Mouse (Mus musculus) liver, postnatal 0 days (tissue): ENCODE data around the gene Cdh18. TPM values are rescaled to one million over a fixed set of nuclear protein-coding genes. Genes with fewer than 3 reads are reported as not detected.
"Not testable (repeated sequence)": the region's sequence is repeated elsewhere in the genome, so short reads cannot be mapped to it uniquely, and the experiment has no call there.

ENCODE experiments used
- ATAC-seq: fragments of 200-750 bp; cut with Nextera tagmentation; 2 replicates; pipeline ENCODE4 v1.8.0; 2017; ENCODE audit warnings: mild to moderate bottlenecking, moderate library complexity
- DNase-seq: peaks from one replicate; pipeline ENCODE4 v3.0.0-alpha.2; 2016
- H3K27ac ChIP-seq: fragments of 300-500 bp; sonication (generic); 2 replicates; pipeline ENCODE4 v1.5.1; 2014; ENCODE audit warnings: antibody characterized with exemption, moderate library complexity, mild to moderate bottlenecking, low read depth
- H3K27me3 ChIP-seq: fragments of 300-500 bp; sonication (generic); 2 replicates; pipeline ENCODE4 v1.6.1; 2014; ENCODE audit warnings: low read length, control low read depth, mixed read lengths; ENCODE audit not compliant: insufficient read depth
- H3K36me3 ChIP-seq: fragments of 300-500 bp; sonication (generic); replicated peaks from 2 replicates; pipeline ENCODE4 v1.6.1; 2014; ENCODE audit warnings: mild to moderate bottlenecking, control low read depth, low read length, moderate library complexity, mixed read lengths; ENCODE audit not compliant: insufficient read depth
- H3K4me1 ChIP-seq: fragments of 300-500 bp; sonication (generic); 2 replicates; pipeline ENCODE4 v1.6.1; 2014; ENCODE audit warnings: antibody characterized with exemption, mild to moderate bottlenecking, control low read depth; ENCODE audit not compliant: insufficient read depth
- H3K4me2 ChIP-seq: fragments of 300-500 bp; sonication (generic); 2 replicates; pipeline ENCODE4 v1.6.1; 2014; ENCODE audit warnings: low read depth, mild to moderate bottlenecking, low read length, moderate library complexity, mixed read lengths
- H3K4me3 ChIP-seq: fragments of 300-500 bp; sonication (generic); 2 replicates; pipeline ENCODE4 v1.5.1; 2014; ENCODE audit warnings: low read depth, low read length
- H3K9ac ChIP-seq: fragments of 300-500 bp; sonication (generic); replicated peaks from 2 replicates; pipeline ENCODE4 v1.6.1; 2014; ENCODE audit warnings: mild to moderate bottlenecking, moderate library complexity
- H3K9me3 ChIP-seq: fragments of 300-500 bp; sonication (generic); 2 replicates; pipeline ENCODE4 v1.6.1; 2016; ENCODE audit warnings: mild to moderate bottlenecking, control low read depth, low read length, mixed read lengths
- CTCF ChIP-seq: sonication (generic); IDR thresholded peaks from 2 replicates; pipeline ENCODE4 v1.5.1; 2016; ENCODE audit warnings: antibody characterized with exemption, low read depth
- EP300 ChIP-seq: IDR thresholded peaks from 2 replicates; pipeline ENCODE4 v1.6.1; 2016; ENCODE audit warnings: antibody characterized with exemption, low read depth, mild to moderate bottlenecking
- WGBS: fragments of 180-500 bp; shearing (Covaris S2); extraction: QIAGEN DNeasy Blood & Tissue Kit; methylation state at CpG from one replicate; pipeline ENCODE4 v1.1.7; 2014; ENCODE audit not compliant: insufficient replicate concordance; 5-methylcytosine and 5-hydroxymethylcytosine counted together
- polyA plus RNA-seq: library from polyadenylated mRNA; unstranded; fragments of >200 nt; fragmentation: Nextera tagmentation; extraction: Ambion mirVana; gene quantifications from 2 replicates; pipeline ENCODE4 v1.2.1, GENCODE M21; 2015

Cdh18 gene
- polyA plus RNA-seq, 1 experiment from 2014 or later, result not detected

DNA sequence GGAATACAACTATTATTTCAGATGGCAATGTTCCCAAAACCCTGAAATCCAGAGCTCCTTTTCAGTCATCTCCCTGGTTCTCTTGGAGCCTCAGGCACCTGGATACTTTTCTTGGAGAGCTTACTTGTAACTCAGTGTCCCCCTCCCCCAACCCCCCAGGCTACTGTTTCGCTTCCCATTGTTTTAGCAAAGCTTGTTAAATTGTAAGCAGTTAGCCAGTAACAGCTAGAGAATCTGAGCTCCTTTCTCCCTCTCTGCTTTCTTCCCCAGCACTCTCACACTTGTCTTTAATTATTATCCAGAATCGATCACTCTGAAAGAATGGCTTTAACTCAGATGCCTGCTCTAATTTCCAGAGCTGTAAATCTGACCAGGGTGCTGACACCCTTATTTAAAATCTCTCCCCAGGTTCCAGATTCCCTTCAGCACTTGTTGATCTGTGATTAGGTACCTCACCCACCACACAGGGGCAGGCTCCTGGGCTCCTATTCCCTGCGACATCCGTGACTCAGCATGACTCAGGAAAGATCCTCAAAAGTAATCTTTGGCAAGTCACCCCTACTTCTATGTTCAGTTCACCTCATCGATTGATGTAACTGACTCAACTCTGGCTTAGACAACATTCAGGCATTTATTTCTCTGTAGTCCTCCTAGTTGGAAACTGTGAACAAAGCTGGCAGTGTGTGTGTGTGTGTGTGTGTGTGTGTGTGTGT is 556.0 kb downstream of the Cdh18 start:
- Histone ChIP-seq H3K27me3 (no peaks in the 10 kb centered on the region), H3K27ac (no peak overlapping the region), H3K36me3 (no peaks in the 10 kb centered on the region), H3K9me3 (no peaks in the 10 kb centered on the region), H3K4me1 (no peaks in the 10 kb centered on the region), H3K4me2 (no peak overlapping the region), H3K4me3 (no peak overlapping the region), H3K9ac (no peak overlapping the region)
- ATAC-seq, result no peak
- no peak for DNase-seq
- no peak for TF ChIP-seq CTCF
- TF ChIP-seq EP300, result no peak
- 30% methylated on average over 5 of the region's 5 CpGs for WGBS

DNA sequence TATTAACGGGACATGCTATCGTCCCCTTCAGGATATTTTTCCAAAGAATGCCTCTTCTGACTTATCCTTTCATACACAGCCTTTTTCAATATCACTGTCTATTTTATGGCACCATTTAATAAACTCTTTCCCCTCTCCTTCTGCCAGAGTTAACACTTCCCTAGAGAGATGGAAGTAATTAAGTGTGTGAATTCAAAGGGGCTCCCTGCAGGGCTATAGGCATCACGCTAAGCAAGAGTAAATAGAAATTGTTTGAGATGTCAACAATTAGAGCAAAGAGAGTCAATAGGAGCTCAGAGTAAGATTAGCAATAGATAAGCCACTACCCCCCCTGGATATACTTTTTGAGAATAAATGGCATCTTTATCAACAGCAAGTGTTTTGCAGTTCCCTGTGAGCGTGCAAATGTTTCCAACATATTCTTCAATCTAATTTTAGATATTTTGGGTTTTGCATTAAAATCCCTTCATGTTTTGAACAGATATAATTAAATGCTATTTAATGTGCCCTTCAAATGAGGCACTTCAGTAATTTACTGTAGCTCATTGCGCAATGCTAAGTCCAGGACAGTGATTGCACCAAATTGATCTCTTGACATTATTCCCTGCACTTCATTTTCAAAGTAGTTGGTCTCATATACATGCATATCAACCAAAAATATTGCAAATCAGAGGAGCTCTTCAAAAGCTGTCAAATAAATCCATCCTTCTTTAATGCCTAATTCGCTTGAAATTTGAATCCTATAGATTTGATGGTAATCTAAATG is 586.3 kb downstream of the Cdh18 start:
- H3K4me2 ChIP-seq, result no peak overlapping the region
- no peak for TF ChIP-seq EP300
- no peak for TF ChIP-seq CTCF
- DNase-seq (no peak), ATAC-seq (no peak)
- 66% methylated on average over 6 of the region's 6 CpGs for WGBS
- H3K4me1 ChIP-seq, result no peaks in the 10 kb centered on the region
- H3K27ac ChIP-seq, result no peak overlapping the region
- no peak overlapping the region for H3K9ac ChIP-seq
- H3K4me3 ChIP-seq, result no peak overlapping the region
- H3K27me3 ChIP-seq, result no peaks in the 10 kb centered on the region
- H3K36me3 ChIP-seq, result no peaks in the 10 kb centered on the region
- no peaks in the 10 kb centered on the region; the same call in 1 of the 2 replicates for H3K9me3 ChIP-seq

DNA sequence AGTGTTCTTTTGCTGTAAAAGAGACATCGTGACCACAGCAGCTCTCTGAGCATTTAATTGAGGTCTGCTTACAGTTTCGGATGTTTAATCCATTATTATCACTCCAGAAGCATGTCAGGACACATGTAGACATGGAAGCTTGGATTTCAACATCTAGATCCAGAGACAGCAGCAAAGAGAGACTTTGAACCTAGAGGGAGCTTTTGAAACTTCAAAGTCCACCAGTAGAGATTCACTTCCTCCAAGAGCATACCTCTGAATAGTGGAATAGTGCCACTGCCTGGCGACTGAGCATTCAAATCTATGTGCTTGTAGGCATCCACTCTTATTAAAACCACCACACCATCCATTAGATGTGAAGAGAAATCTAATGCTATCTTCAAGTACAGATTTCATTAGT is 588.1 kb downstream of the Cdh18 start:
- no peak for ATAC-seq
- no peak for DNase-seq
- Histone ChIP-seq H3K27ac (no peak overlapping the region), H3K4me2 (no peak overlapping the region), H3K27me3 (no peaks in the 10 kb centered on the region), H3K36me3 (no peaks in the 10 kb centered on the region), H3K9ac (no peak overlapping the region), H3K4me1 (no peaks in the 10 kb centered on the region), H3K9me3 (no peaks in the 10 kb centered on the region; the same call in 1 of the 2 replicates), H3K4me3 (no peak overlapping the region)
- 64% methylated on average over 3 of the region's 3 CpGs for WGBS
- TF ChIP-seq CTCF (no peak), EP300 (no peak)

DNA sequence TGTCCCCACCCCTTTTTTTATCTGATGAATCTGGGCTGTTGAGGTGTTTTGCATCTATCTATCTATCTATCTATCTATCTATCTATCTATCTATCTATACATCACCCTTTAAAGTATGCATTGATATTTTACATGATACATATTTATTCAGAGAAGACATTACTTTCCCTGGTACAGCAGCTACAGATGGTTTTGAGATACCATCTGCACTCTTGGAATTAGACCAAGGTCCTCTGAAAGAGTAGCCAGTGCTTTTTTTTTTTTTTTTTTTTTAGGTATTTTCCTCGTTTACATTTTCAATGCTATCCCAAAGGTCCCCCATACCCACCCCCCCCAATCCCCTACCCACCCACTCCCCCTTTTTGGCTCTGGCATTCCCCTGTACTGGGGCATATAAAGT is 594.1 kb downstream of the Cdh18 start:
- WGBS, result no CpG with 5 or more reads among the region's 1 CpGs

DNA sequence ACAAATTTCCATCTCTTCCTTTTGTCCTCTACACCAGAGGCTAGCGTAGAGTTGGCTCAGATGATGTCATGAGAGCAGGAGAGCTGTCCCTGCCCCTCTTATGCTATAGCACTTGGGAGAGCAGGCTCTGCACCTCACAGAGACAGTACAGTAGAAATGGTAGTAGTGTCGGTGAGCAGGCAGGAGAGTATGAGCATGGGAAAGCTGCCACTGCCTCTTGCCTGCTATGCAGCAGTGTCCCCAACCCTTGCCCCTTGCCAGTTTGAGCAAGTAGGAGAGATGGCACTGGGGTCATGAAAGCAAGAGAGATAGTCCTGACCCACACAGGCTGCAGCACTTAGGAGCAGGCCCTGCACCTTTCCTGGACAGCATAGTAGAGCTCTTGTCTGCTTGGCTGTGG is 607.1 kb downstream of the Cdh18 start:
- DNase-seq (no peak), ATAC-seq (no peak)
- Histone ChIP-seq H3K27ac (no peak overlapping the region), H3K36me3 (no peaks in the 10 kb centered on the region), H3K27me3 (no peaks in the 10 kb centered on the region), H3K4me1 (no peaks in the 10 kb centered on the region), H3K9ac (no peak overlapping the region), H3K4me3 (no peak overlapping the region), H3K4me2 (no peak overlapping the region), H3K9me3 (no peaks in the 10 kb centered on the region)
- TF ChIP-seq EP300 (no peak), CTCF (no peak)
- WGBS, result 73% methylated on average over 2 of the region's 2 CpGs

More for the DNA sequence above, 594.1 kb downstream of the Cdh18 start:
- not testable (repeated sequence) for H3K9ac ChIP-seq, H3K27me3 ChIP-seq, H3K27ac ChIP-seq, H3K4me1 ChIP-seq, ATAC-seq, H3K4me3 ChIP-seq, H3K9me3 ChIP-seq, H3K36me3 ChIP-seq, H3K4me2 ChIP-seq, DNase-seq

DNA sequence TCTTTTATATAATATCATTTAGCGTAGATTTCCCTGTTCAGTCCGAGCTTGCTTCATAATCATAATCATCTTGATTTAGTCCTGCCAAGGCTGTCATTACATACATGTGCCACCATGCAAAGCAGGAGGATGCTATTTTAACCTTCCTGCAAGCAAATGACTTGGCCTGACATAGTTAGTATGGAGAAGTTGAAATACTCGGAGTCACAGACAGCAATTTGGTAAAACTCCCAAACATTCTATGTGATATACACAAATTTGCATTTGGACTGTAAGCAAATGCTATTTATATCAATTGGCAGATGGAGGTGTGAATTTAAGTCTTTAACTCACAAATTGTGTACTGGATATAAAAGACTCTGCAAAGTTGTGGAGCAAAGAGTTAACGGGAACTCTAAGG is 616.0 kb downstream of the Cdh18 start:
- DNase-seq, result no peak
- no peak overlapping the region for H3K27ac ChIP-seq

More for the DNA sequence above, 616.0 kb downstream of the Cdh18 start:
- Histone ChIP-seq H3K36me3 (no peaks in the 10 kb centered on the region), H3K4me3 (no peak overlapping the region), H3K9ac (no peak overlapping the region), H3K4me1 (no peaks in the 10 kb centered on the region), H3K9me3 (no peaks in the 10 kb centered on the region), H3K27me3 (no peaks in the 10 kb centered on the region), H3K4me2 (no peak overlapping the region)
- ATAC-seq, result no peak
- 77% methylated on average over 4 of the region's 4 CpGs for WGBS
- TF ChIP-seq EP300, result no peak
- no peak for TF ChIP-seq CTCF
